Mouse (Mus musculus) R1 (cell line): ENCODE measurements around the gene Pik3ca.

Source experiments
- DNase-seq: peaks from one replicate; pipeline ENCODE4 v3.0.0-alpha.2; 2018; ENCODE audit warnings: low read depth, low spot score

Gene Pik3ca

GRCm38 (mm10) chr3:32397461-32398174 lies at the start of gene Pik3ca:
Gene Pik3ca, plus strand, starts transcription at chr3:32397671.
- DNase-seq, result peak; percentile 80

- DNase-seq, result no peak
Observed at GRCm38 (mm10) chr3:32347881-32348280, 49.6 kb upstream of the Pik3ca start.

DNA sequence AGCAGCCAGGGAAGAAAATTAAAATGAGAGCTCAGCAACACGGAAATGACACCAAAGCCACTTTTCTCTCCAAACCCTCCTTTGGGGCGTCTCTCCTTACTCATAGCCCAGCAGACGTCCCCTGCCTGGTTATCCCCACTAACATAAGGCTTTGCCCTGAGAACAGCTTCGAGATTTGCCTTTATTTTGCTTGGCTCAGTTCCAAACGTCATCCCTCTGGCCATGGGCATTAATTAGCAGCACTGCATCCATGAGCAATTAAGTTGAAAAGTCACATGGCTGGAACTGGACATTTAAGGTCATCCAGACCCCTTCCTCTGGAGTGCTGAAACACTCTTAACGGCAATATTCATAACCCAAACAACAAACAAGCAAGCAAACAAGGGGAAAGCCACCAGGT lies 36.2 kb upstream of the Pik3ca start:
- DNase-seq, result no peak

GRCm38 (mm10) chr3:32364195-32364594 lies 33.3 kb upstream of the Pik3ca start:
- DNase-seq, result peak; percentile 85

- peak; percentile 89 for DNase-seq
Observed at GRCm38 (mm10) chr3:32364841-32365545, 32.5 kb upstream of the Pik3ca start.

- peak; percentile 81 for DNase-seq
Observed at GRCm38 (mm10) chr3:32365546-32366245, 31.8 kb upstream of the Pik3ca start, which contains the start of gene Zmat3. Gene Zmat3, minus strand, starts transcription at chr3:32366014.

- peak; percentile 51 for DNase-seq
Observed at GRCm38 (mm10) chr3:32366246-32366734, 31.2 kb upstream of the Pik3ca start.

DNA sequence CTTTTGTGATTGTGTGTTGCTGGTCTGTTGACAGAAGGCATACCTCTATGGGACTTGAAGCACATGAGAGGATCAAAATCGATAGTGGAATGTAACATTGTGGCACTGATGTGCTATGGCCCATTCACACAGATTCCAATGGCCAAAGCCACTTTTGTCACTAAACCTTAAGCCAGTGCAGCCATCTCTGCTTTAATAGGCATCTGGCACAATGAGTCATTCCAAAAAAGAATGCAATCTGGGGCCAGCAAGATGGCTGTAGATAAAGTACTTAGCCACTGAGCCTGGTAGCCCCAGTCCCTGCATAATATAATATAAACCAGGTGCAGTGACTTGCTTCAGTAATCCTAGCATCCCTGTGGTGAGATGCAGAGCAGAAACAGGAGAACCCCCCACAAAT lies 30.0 kb upstream of the Pik3ca start:
- no peak for DNase-seq

GRCm38 (mm10) chr3:32371957-32372356 lies 25.5 kb upstream of the Pik3ca start:
- no peak for DNase-seq

DNA sequence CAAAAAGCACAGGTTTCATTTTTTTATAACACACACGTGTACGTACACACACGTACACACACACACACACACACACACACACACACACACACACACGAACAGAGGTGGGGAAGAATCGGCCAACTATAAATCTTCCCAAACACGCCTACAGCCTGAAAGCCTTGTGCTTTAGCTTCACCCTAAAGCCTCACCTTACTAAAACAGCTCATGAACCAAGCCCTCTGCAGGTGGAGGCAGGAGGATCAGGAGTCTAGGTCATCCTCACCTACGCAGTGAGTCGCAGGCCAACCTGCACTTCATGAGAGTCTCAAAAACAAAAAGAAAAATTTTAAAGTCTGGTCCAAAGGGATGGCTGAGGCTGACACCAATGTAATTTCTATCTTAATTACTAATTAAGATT lies 25.0 kb upstream of the Pik3ca start:
- DNase-seq, result no peak

DNA sequence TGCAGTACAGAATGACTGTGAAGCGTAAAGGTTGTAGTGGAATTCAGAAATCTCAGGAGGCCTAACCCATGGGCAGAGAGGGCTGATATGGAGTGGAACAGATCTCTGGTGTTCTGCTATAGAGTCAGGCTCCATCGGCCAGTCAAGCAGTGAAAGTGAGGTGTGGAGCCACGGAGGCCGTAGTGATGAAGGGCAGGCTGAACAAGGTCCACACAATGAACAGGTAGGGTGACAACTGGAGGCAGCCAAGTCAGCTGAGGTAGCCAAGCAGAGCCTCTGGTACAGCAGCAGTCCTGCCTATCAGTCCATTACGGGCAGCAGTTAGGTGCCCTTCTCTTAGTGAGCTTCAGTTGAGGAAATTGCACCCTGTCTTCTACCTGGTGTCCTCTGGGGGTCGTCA lies 24.2 kb upstream of the Pik3ca start:
- DNase-seq, result no peak

- peak; percentile 72 for DNase-seq
Observed at GRCm38 (mm10) chr3:32379891-32380290, 17.6 kb upstream of the Pik3ca start.

- no peak for DNase-seq
Observed at GRCm38 (mm10) chr3:32381556-32381955, 15.9 kb upstream of the Pik3ca start.

GRCm38 (mm10) chr3:32392841-32393240 lies 4.6 kb upstream of the Pik3ca start:
- DNase-seq, result no peak

DNA sequence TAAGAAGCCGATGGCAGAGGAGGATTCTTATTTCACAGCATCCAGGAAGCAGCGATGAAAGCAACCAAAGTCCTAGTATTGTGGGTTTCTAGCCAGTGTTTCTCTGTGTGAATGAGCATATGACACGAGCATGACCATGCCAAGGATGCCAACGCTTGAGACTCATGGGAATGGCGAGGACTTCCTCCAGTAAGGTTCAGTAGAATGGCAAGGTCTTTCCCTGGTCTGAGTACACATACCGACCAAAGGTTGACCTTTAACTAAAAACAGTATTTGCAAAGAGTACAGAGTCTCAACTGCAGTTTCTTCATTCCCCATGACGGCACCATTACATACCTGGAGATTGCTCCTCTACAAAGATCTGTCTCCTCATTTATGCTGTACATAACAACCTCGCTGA lies 3.5 kb upstream of the Pik3ca start:
- DNase-seq, result no peak

GRCm38 (mm10) chr3:32395771-32396551 lies 1.5 kb upstream of the Pik3ca start:
- DNase-seq, result no peak

DNA sequence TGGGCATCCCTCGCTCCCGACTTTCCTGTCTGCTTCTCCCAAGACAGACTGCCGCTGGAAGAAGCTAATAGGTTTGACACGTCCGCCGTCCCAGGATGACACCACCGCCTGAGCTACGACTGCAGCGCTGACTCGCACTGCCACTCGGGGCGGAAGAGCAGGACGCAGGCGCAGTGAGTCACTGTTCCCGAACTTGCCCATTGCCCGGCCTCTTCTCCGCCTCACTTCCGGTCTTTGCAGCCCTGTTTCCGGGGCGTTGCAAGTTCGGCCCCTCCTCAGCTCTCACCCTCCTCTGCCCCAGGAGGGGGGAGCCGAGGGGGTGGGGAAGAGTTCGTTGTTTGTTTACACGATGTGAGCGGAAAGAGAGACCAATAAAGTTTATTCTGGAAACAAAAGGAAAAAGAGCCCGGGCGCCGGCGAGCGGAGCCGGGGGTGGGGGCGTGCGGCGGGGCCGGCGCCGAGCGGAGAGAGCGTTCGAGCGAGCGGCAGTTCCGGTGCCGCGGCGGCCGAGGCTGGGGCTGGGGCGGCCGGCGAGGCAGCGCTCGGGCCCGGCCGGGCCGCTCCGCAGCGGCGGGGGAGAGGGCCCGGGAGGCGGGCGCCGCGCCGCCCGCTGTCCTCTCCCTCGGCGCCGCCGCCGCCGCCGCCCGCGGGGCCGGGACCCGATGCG lies 544 bp upstream of the Pik3ca start:
- peak; percentile 99 for DNase-seq

DNA sequence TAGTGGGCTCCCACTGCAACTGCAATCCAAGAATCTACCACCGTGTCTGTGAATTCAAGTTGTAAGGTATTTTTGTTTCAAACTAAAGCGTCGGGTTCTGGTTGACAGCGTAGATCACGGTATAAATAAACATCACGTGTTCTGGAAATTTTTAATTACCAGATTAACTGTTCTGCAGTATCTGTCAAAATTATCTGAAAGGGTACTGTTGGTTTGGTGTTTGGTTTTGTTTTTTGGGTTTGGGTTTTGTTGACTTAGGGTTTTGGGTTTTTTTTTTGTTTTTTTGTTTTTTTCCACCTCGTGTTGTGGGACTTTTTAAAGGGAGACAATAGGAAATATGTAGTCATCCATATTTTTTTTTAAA lies 686 bp downstream of the Pik3ca start:
- no peak for DNase-seq

GRCm38 (mm10) chr3:32398623-32399022 lies 1.2 kb downstream of the Pik3ca start:
- DNase-seq, result no peak

GRCm38 (mm10) chr3:32399381-32399780 lies 1.9 kb downstream of the Pik3ca start:
- DNase-seq, result no peak

DNA sequence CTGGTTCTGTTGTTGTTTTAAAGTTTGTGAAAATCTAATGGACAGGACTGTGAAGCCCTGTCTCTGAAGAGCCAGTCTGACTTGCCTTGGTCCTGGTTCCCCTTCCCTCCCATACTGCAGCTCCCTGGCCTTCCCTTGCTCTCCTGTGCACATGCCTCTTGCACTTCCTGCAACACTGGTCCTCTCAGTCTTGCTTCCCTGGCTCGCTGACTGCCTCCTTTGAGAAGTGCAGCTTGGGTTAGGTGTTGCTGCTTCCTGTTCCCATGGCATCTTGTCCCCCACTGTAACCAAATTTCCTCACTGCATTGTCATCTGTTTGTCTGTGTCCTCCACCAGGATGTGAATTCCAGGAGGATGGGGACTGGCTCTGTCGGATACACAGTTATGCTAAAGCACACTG lies 2.5 kb downstream of the Pik3ca start:
- peak; percentile 17 for DNase-seq
